Mouse (Mus musculus): ENCODE data around the gene Scd4. TPM values are rescaled to one million over a fixed set of nuclear protein-coding genes. Genes with fewer than 3 reads are reported as not detected.

Scd4 gene
- polyA plus RNA-seq, 1 experiment from 2014 or later, result 0.04 TPM

- peak; percentile 91 for TF ChIP-seq CTCF (IDR thresholded peaks at IDR 0.05; ENCODE audit: low read depth)
- no peaks in the 10 kb centered on the region for H3K36me3 ChIP-seq (ENCODE audit: control insufficient read depth, insufficient read depth)
- no peaks in the 10 kb centered on the region for H3K9me3 ChIP-seq (ENCODE audit: control insufficient read depth)
- no peak overlapping the region for H3K27ac ChIP-seq (ENCODE audit: low read depth, low read length)
- no peaks in the 10 kb centered on the region for H3K27me3 ChIP-seq (replicated peaks; ENCODE audit: control insufficient read depth, insufficient read depth, low read length)
- H3K4me2 ChIP-seq (replicated peaks; ENCODE audit: low read depth), result no peak overlapping the region
- WGBS, result 12% methylated on average over 6 of the region's 6 CpGs
- H3K4me3 ChIP-seq (ENCODE audit: low read depth, low read length), result no peak overlapping the region
- no peak overlapping the region for H3K9ac ChIP-seq (ENCODE audit: low read depth, low read length)
- H3K4me1 ChIP-seq (replicated peaks; ENCODE audit: control insufficient read depth, insufficient read depth, low read length), result no peaks in the 10 kb centered on the region
- peak; percentile 75; the same call in 1 of the 2 replicates for ATAC-seq
These were observed 40.1 kb downstream of the Scd4 start for GRCm38 (mm10) chr19:44372969-44373368.

GRCm38 (mm10) chr19:44376511-44376951, 43.6 kb downstream of the Scd4 start:
- H3K9me3 ChIP-seq (ENCODE audit: control insufficient read depth), result no peaks in the 10 kb centered on the region
- no peaks in the 10 kb centered on the region for H3K27me3 ChIP-seq (replicated peaks; ENCODE audit: control insufficient read depth, insufficient read depth, low read length)
- no peaks in the 10 kb centered on the region for H3K36me3 ChIP-seq (ENCODE audit: control insufficient read depth, insufficient read depth)
- TF ChIP-seq CTCF (IDR thresholded peaks at IDR 0.05; ENCODE audit: low read depth), result no peak
- H3K4me3 ChIP-seq (ENCODE audit: low read depth, low read length), result no peak overlapping the region
- H3K9ac ChIP-seq (ENCODE audit: low read depth, low read length), result no peak overlapping the region
- ATAC-seq, result no peak
- 46% methylated on average over 3 of the region's 3 CpGs for WGBS
- H3K4me1 ChIP-seq (replicated peaks; ENCODE audit: control insufficient read depth, insufficient read depth, low read length), result no peaks in the 10 kb centered on the region
- no peak overlapping the region for H3K27ac ChIP-seq (ENCODE audit: low read depth, low read length)
- H3K4me2 ChIP-seq (replicated peaks; ENCODE audit: low read depth), result no peak overlapping the region

- ATAC-seq, result peak; percentile 54; the same call in 1 of the 2 replicates
- H3K27ac ChIP-seq (ENCODE audit: low read depth, low read length), result no peak overlapping the region
These were observed 44.9 kb downstream of the Scd4 start for GRCm38 (mm10) chr19:44377629-44378375.

GRCm38 (mm10) chr19:44379090-44379489, 46.2 kb downstream of the Scd4 start:
- H3K36me3 ChIP-seq (ENCODE audit: control insufficient read depth, insufficient read depth), result no peaks in the 10 kb centered on the region
- H3K9me3 ChIP-seq (ENCODE audit: control insufficient read depth), result no peaks in the 10 kb centered on the region
- TF ChIP-seq CTCF (IDR thresholded peaks at IDR 0.05; ENCODE audit: low read depth), result no peak
- no peak overlapping the region for H3K27ac ChIP-seq (ENCODE audit: low read depth, low read length)
- H3K27me3 ChIP-seq (replicated peaks; ENCODE audit: control insufficient read depth, insufficient read depth, low read length), result no peaks in the 10 kb centered on the region
- H3K4me3 ChIP-seq (ENCODE audit: low read depth, low read length), result no peak overlapping the region
- ATAC-seq, result no peak
- no peaks in the 10 kb centered on the region for H3K4me1 ChIP-seq (replicated peaks; ENCODE audit: control insufficient read depth, insufficient read depth, low read length)
- no peak overlapping the region for H3K4me2 ChIP-seq (replicated peaks; ENCODE audit: low read depth)
- no peak overlapping the region for H3K9ac ChIP-seq (ENCODE audit: low read depth, low read length)

More at GRCm38 (mm10) chr19:44377629-44378375, 44.9 kb downstream of the Scd4 start:
- WGBS, result 32% methylated on average over 5 of the region's 5 CpGs
- no peak overlapping the region for H3K4me2 ChIP-seq (replicated peaks; ENCODE audit: low read depth)
- no peaks in the 10 kb centered on the region for H3K4me1 ChIP-seq (replicated peaks; ENCODE audit: control insufficient read depth, insufficient read depth, low read length)
- H3K36me3 ChIP-seq (ENCODE audit: control insufficient read depth, insufficient read depth), result no peaks in the 10 kb centered on the region
- no peak for TF ChIP-seq CTCF (IDR thresholded peaks at IDR 0.05; ENCODE audit: low read depth)
- H3K9ac ChIP-seq (ENCODE audit: low read depth, low read length), result no peak overlapping the region
- H3K27me3 ChIP-seq (replicated peaks; ENCODE audit: control insufficient read depth, insufficient read depth, low read length), result no peaks in the 10 kb centered on the region
- H3K9me3 ChIP-seq (ENCODE audit: control insufficient read depth), result no peaks in the 10 kb centered on the region
- H3K4me3 ChIP-seq (ENCODE audit: low read depth, low read length), result no peak overlapping the region

GRCm38 (mm10) chr19:44380065-44380464, 47.2 kb downstream of the Scd4 start:
- Histone ChIP-seq H3K4me1 (replicated peaks; ENCODE audit: control insufficient read depth, insufficient read depth, low read length) (no peaks in the 10 kb centered on the region), H3K36me3 (ENCODE audit: control insufficient read depth, insufficient read depth) (no peaks in the 10 kb centered on the region), H3K9me3 (ENCODE audit: control insufficient read depth) (no peaks in the 10 kb centered on the region), H3K4me2 (replicated peaks; ENCODE audit: low read depth) (no peak overlapping the region), H3K9ac (ENCODE audit: low read depth, low read length) (no peak overlapping the region), H3K27ac (ENCODE audit: low read depth, low read length) (no peak overlapping the region), H3K4me3 (ENCODE audit: low read depth, low read length) (no peak overlapping the region), H3K27me3 (replicated peaks; ENCODE audit: control insufficient read depth, insufficient read depth, low read length) (no peaks in the 10 kb centered on the region)
- TF ChIP-seq CTCF (IDR thresholded peaks at IDR 0.05; ENCODE audit: low read depth), result no peak
- 65% methylated on average over 4 of the region's 4 CpGs for WGBS
- no peak for ATAC-seq

GRCm38 (mm10) chr19:44382682-44383321, 49.9 kb downstream of the Scd4 start:
- H3K9me3 ChIP-seq (ENCODE audit: control insufficient read depth), result no peaks in the 10 kb centered on the region
- H3K4me2 ChIP-seq (replicated peaks; ENCODE audit: low read depth), result no peak overlapping the region
- H3K4me1 ChIP-seq (replicated peaks; ENCODE audit: control insufficient read depth, insufficient read depth, low read length), result 0 out of 2 replicates have a peak, but pooled peaks cover under 1% of the 10 kb centered on the region
- WGBS, result 81% methylated on average over 12 of the region's 12 CpGs
- no peak for TF ChIP-seq CTCF (IDR thresholded peaks at IDR 0.05; ENCODE audit: low read depth)
- ATAC-seq, result no peak
- no peaks in the 10 kb centered on the region for H3K27me3 ChIP-seq (replicated peaks; ENCODE audit: control insufficient read depth, insufficient read depth, low read length)
- no peaks in the 10 kb centered on the region for H3K36me3 ChIP-seq (ENCODE audit: control insufficient read depth, insufficient read depth)
- no peak overlapping the region for H3K9ac ChIP-seq (ENCODE audit: low read depth, low read length)
- no peak overlapping the region for H3K27ac ChIP-seq (ENCODE audit: low read depth, low read length)
- no peak overlapping the region for H3K4me3 ChIP-seq (ENCODE audit: low read depth, low read length)

Measured in intestine, postnatal 0 days (tissue).